Mouse (Mus musculus) embryonic fibroblast, embryonic 13.5 days (primary cell): ENCODE measurements at regions not wholly inside any gene's neighbourhood (a gene's known extent, or its start where the extent isn't known, plus 50 kb on each side); places are given as distances from the start of the nearest gene placed in this dataset.

Experiments
- CTCF ChIP-seq: IDR thresholded peaks from 2 replicates; pipeline ENCODE4 v1.5.1; 2011; ENCODE audit warnings: mild to moderate bottlenecking, control low read depth, low read length, moderate library complexity, borderline replicate concordance; ENCODE audit not compliant: insufficient read depth
- POLR2A ChIP-seq: IDR thresholded peaks from 2 replicates; pipeline ENCODE4 v1.6.1; 2011; ENCODE audit warnings: low read depth, mild to moderate bottlenecking, control low read depth, low read length, moderate library complexity

GRCm38 (mm10) chr5:119204736-119205135, 465.7 kb upstream of the Tbx3 start:
- no peak for TF ChIP-seq POLR2A
- TF ChIP-seq CTCF: no peak
